ENCODE assay signal across 11 mouse cellular contexts in genomic region chr2:74727640-74728302, GRCm38 (mm10). TPM values are rescaled to one million over a fixed set of nuclear protein-coding genes. Genes with fewer than 3 reads are reported as not detected.
DNase-seq lines count a peak whose midpoint lies in the region; ATAC-seq and TF ChIP-seq lines count a peak whose summit lies in the region.
"Had no signal": no experiment of that assay in that cellular context is flagged by ENCODE, and none has a peak within 500 bp of the region (broad histone marks: within the 10 kb centered on the region; RNA-seq: fewer than 3 reads in every experiment).

No protein-coding gene starts in this region.

- H3K36me3 ChIP-seq in heart, adult 2 months (ENCODE audit: control insufficient read depth, insufficient read depth, low read length) = no peaks in the 10 kb centered on the region
- no peaks in the 10 kb centered on the region for H3K36me3 ChIP-seq in lung, embryonic 15.5 days
- no peaks in the 10 kb centered on the region for H3K36me3 ChIP-seq in hindbrain, postnatal 0 days (ENCODE audit: insufficient read depth, low read length)
- H3K36me3 ChIP-seq in small intestine, adult 2 months (ENCODE audit: control insufficient read depth, insufficient read depth, low read length) = no peaks in the 10 kb centered on the region

- DNase-seq in heart, adult 11 months = peak; percentile 86
- DNase-seq in heart, adult 2 months = no peak
- no peak for DNase-seq in lung, postnatal 4 days
- no peak for DNase-seq in hindbrain, postnatal 0 days (ENCODE audit: low spot score)
- no peak for DNase-seq in frontal cortex, postnatal 14 days (ENCODE audit: low spot score in 2 of 2)
- DNase-seq in left cerebral cortex, postnatal 10 days (ENCODE audit: extremely low spot score in 1 of 2, low spot score in 2 of 2) = no peak
- DNase-seq: cerebellum, adult 8-10 months had no signal

- 6% methylated on average over 25 of the region's 25 CpGs for WGBS in heart, adult 2 months
- 2% methylated on average over 25 of the region's 25 CpGs for WGBS in lung, embryonic 15.5 days
- WGBS in hindbrain, postnatal 0 days = 3% methylated on average over 25 of the region's 25 CpGs
- 30% methylated on average over 25 of the region's 25 CpGs for WGBS in small intestine, adult 2 months

- intact Hi-C loops in heart, adult 2 months (cut with DNase I) = no loop called here
- intact Hi-C loops in left cerebral cortex, postnatal 10 days (cut with DNase I) = no loop called here

- no peak overlapping the region for H3K9ac ChIP-seq in heart, adult 2 months (ENCODE audit: low read depth, low read length)
- H3K9ac ChIP-seq in lung, embryonic 15.5 days = no peak overlapping the region
- H3K9ac ChIP-seq in hindbrain, postnatal 0 days (replicated peaks; ENCODE audit: low read length) = peak overlapping the region; percentile 35; the same call in 1 of the 2 replicates

- no peak for TF ChIP-seq EP300 in heart, adult 2 months (IDR thresholded peaks at IDR 0.05; ENCODE audit: insufficient read depth, low read depth, low read length)

- no peak overlapping the region for H3K4me3 ChIP-seq in heart, adult 2 months
- H3K4me3 ChIP-seq in lung, embryonic 15.5 days = peak overlapping the region; percentile 11
- H3K4me3 ChIP-seq in hindbrain, postnatal 0 days (ENCODE audit: low read length) = peak overlapping the region; percentile 41
- H3K4me3 ChIP-seq in small intestine, adult 2 months (ENCODE audit: low read depth, low read length) = peak overlapping the region; percentile 23; the same call in 1 of the 2 replicates
- H3K4me3 ChIP-seq: myocyte had no signal

- H3K4me1 ChIP-seq in heart, adult 2 months (ENCODE audit: control insufficient read depth, insufficient read depth, low read length) = no peaks in the 10 kb centered on the region
- H3K4me1 ChIP-seq in lung, embryonic 15.5 days = 0 out of 2 replicates have a peak, but pooled peaks cover 3% of the 10 kb centered on the region
- no peaks in the 10 kb centered on the region for H3K4me1 ChIP-seq in hindbrain, postnatal 0 days (ENCODE audit: insufficient read depth, low read length)
- peaks cover 7% of the 10 kb centered on the region for H3K4me1 ChIP-seq in small intestine, adult 2 months (ENCODE audit: control insufficient read depth, insufficient read depth, insufficient read length, low read length)

- no peak overlapping the region for H3K27ac ChIP-seq in heart, adult 2 months
- no peak overlapping the region for H3K27ac ChIP-seq in lung, embryonic 15.5 days
- peak overlapping the region; percentile 56 for H3K27ac ChIP-seq in hindbrain, postnatal 0 days
- no peak overlapping the region for H3K27ac ChIP-seq in small intestine, adult 2 months (ENCODE audit: insufficient read depth, low read depth, low read length)

- H3K4me2 ChIP-seq in lung, embryonic 15.5 days = peak overlapping the region; percentile 27
- H3K4me2 ChIP-seq in hindbrain, postnatal 0 days (ENCODE audit: low read depth, low read length) = peak overlapping the region; percentile 50

- TF ChIP-seq CTCF in heart, adult 2 months (IDR thresholded peaks at IDR 0.05) = no peak
- TF ChIP-seq CTCF in hindbrain, postnatal 0 days (IDR thresholded peaks at IDR 0.05; ENCODE audit: low read depth) = no peak
- no peak for TF ChIP-seq CTCF in small intestine, adult 2 months (IDR thresholded peaks at IDR 0.05; ENCODE audit: extremely low read depth, insufficient read length, insufficient replicate concordance, low read depth, low read length)

- H3K27me3 ChIP-seq in heart, adult 2 months (ENCODE audit: control insufficient read depth, insufficient read depth, low read length) = peaks cover 28% of the 10 kb centered on the region
- H3K27me3 ChIP-seq in lung, embryonic 15.5 days = peaks cover 99% of the 10 kb centered on the region
- H3K27me3 ChIP-seq in hindbrain, postnatal 0 days (ENCODE audit: insufficient read depth, low read length) = peaks cover 85% of the 10 kb centered on the region
- peaks cover 49% of the 10 kb centered on the region for H3K27me3 ChIP-seq in small intestine, adult 2 months (ENCODE audit: control insufficient read depth, insufficient read depth, low read length)

- no peaks in the 10 kb centered on the region for H3K79me2 ChIP-seq in heart, adult 2 months (replicated peaks; ENCODE audit: control insufficient read depth, insufficient read depth, low read length)

- no peak for TF ChIP-seq POLR2A in heart, adult 2 months (IDR thresholded peaks at IDR 0.05; ENCODE audit: insufficient read depth, low read depth, low read length)
- no peak for TF ChIP-seq POLR2A in small intestine, adult 2 months (IDR thresholded peaks at IDR 0.05; ENCODE audit: low read depth, low read length)

- no peaks in the 10 kb centered on the region for H3K9me3 ChIP-seq in lung, embryonic 15.5 days
- no peaks in the 10 kb centered on the region for H3K9me3 ChIP-seq in hindbrain, postnatal 0 days (ENCODE audit: low read length)

- ATAC-seq in lung, embryonic 15.5 days (ENCODE audit: borderline replicate concordance, extremely low read depth, low FRiP score, low TSS enrichment) = peak; percentile 19; the same call in 1 of the 2 replicates
- ATAC-seq in hindbrain, postnatal 0 days = peak; percentile 30; the same call in 1 of the 2 replicates

RNA-seq across cellular contexts. Expression of gene Gm28230, which starts 1.2 kb away (rescaled TPM):
- total RNA-seq in heart, adult 2 months (2021) = under 1 TPM in 1 of 2 experiments, not detected in 1; 0.14 TPM
- polyA plus RNA-seq in heart, adult 2 months (2012; rRNA removed) = 0.04 and 0.20 TPM in 2 replicates
- polyA plus RNA-seq in lung, embryonic 15.5 days (2015; fragmentation: Nextera tagmentation; extraction: Ambion mirVana) = 0.05 TPM in 1 of 2 replicates, not detected in the other
- 1.3 and 3.5 TPM in 2 replicates for total RNA-seq in hindbrain, postnatal 0 days (2014; rRNA removed)
- polyA plus RNA-seq in hindbrain, postnatal 0 days (2015; fragmentation: Nextera tagmentation; extraction: Ambion mirVana) = 0.37 and 0.70 TPM in 2 replicates
- polyA plus RNA-seq in small intestine, adult 2 months (2012; rRNA removed) = 0.04 and 0.10 TPM in 2 replicates
- not detected for total RNA-seq in left cerebral cortex, postnatal 10 days (2021)
- total RNA-seq: left cerebral cortex, adult 18-20 months had no signal
- polyA plus RNA-seq: myocyte had no signal

RNA-seq across cellular contexts. Expression of gene Hoxd4, which starts 16.0 kb away (rescaled TPM):
- under 1 TPM; 0.21 to 0.45 TPM for total RNA-seq in heart, adult 2 months (2021)
- polyA plus RNA-seq in heart, adult 2 months (2012; rRNA removed) = 0.53 and 1.0 TPM in 2 replicates
- polyA plus RNA-seq in lung, embryonic 15.5 days (2015; fragmentation: Nextera tagmentation; extraction: Ambion mirVana) = 0.19 TPM in 1 of 2 replicates, not detected in the other
- total RNA-seq in hindbrain, postnatal 0 days (2014; rRNA removed) = 13.9 and 18.1 TPM in 2 replicates
- 1.6 and 1.9 TPM in 2 replicates for polyA plus RNA-seq in hindbrain, postnatal 0 days (2015; fragmentation: Nextera tagmentation; extraction: Ambion mirVana)
- 1.2 and 2.9 TPM in 2 replicates for polyA plus RNA-seq in small intestine, adult 2 months (2012; rRNA removed)
- not detected for total RNA-seq in left cerebral cortex, postnatal 10 days (2021)
- total RNA-seq: left cerebral cortex, adult 18-20 months had no signal
- polyA plus RNA-seq: myocyte had no signal

RNA-seq across cellular contexts. Expression of gene Hoxd3, which starts 16.0 kb away (rescaled TPM):
- not detected for total RNA-seq in heart, adult 2 months (2021)
- 0.06 TPM in 1 of 2 replicates, not detected in the other for polyA plus RNA-seq in heart, adult 2 months (2012; rRNA removed)
- 0.16 and 0.67 TPM in 2 replicates for polyA plus RNA-seq in lung, embryonic 15.5 days (2015; fragmentation: Nextera tagmentation; extraction: Ambion mirVana)
- 31.3 and 36.8 TPM in 2 replicates for total RNA-seq in hindbrain, postnatal 0 days (2014; rRNA removed)
- polyA plus RNA-seq in hindbrain, postnatal 0 days (2015; fragmentation: Nextera tagmentation; extraction: Ambion mirVana) = 25.2 and 26.3 TPM in 2 replicates
- 0.42 and 0.48 TPM in 2 replicates for polyA plus RNA-seq in small intestine, adult 2 months (2012; rRNA removed)
- total RNA-seq in left cerebral cortex, postnatal 10 days (2021) = not detected
- total RNA-seq: left cerebral cortex, adult 18-20 months had no signal
- polyA plus RNA-seq: myocyte had no signal

RNA-seq across cellular contexts. Expression of gene Hoxd8, which starts 23.4 kb away (rescaled TPM):
- 1 to 10 TPM in 1 of 2 experiments, under 1 TPM in 1; 0.61 to 1.0 TPM for total RNA-seq in heart, adult 2 months (2021)
- polyA plus RNA-seq in heart, adult 2 months (2012; rRNA removed) = 0.59 and 0.61 TPM in 2 replicates
- 0.39 and 0.50 TPM in 2 replicates for polyA plus RNA-seq in lung, embryonic 15.5 days (2015; fragmentation: Nextera tagmentation; extraction: Ambion mirVana)
- total RNA-seq in hindbrain, postnatal 0 days (2014; rRNA removed) = 0.37 and 9.2 TPM in 2 replicates
- 0.21 TPM in 1 of 2 replicates, not detected in the other for polyA plus RNA-seq in hindbrain, postnatal 0 days (2015; fragmentation: Nextera tagmentation; extraction: Ambion mirVana)
- 0.60 and 3.1 TPM in 2 replicates for polyA plus RNA-seq in small intestine, adult 2 months (2012; rRNA removed)
- total RNA-seq in left cerebral cortex, postnatal 10 days (2021) = not detected
- total RNA-seq: left cerebral cortex, adult 18-20 months had no signal
- polyA plus RNA-seq: myocyte had no signal

RNA-seq across cellular contexts. Expression of gene Hoxd9, which starts 30.2 kb away (rescaled TPM):
- total RNA-seq in heart, adult 2 months (2021) = under 1 TPM; 0.16 to 0.29 TPM
- 0.10 and 0.12 TPM in 2 replicates for polyA plus RNA-seq in heart, adult 2 months (2012; rRNA removed)
- 0.14 and 0.44 TPM in 2 replicates for polyA plus RNA-seq in lung, embryonic 15.5 days (2015; fragmentation: Nextera tagmentation; extraction: Ambion mirVana)
- not detected in 2 replicates for total RNA-seq in hindbrain, postnatal 0 days (2014; rRNA removed)
- not detected in 2 replicates for polyA plus RNA-seq in hindbrain, postnatal 0 days (2015; fragmentation: Nextera tagmentation; extraction: Ambion mirVana)
- polyA plus RNA-seq in small intestine, adult 2 months (2012; rRNA removed) = 0.24 and 0.34 TPM in 2 replicates
- not detected for total RNA-seq in left cerebral cortex, postnatal 10 days (2021)
- total RNA-seq: left cerebral cortex, adult 18-20 months had no signal
- polyA plus RNA-seq: myocyte had no signal

Comparison
In these comparisons a context has a peak if more than half of its experiments do, and no peak if none do; other contexts are left out.
1. RNA of gene Hoxd3, which starts 16.0 kb away (polyA plus RNA-seq): 25.2 to 26.3 TPM in hindbrain, postnatal 0 days; 0.16 to 0.67 TPM in lung, embryonic 15.5 days, 0.42 to 0.48 TPM in small intestine, adult 2 months and 0.06 TPM in heart, adult 2 months; every median in the first group is over 10 times any median in the second.